Mouse (Mus musculus): ENCODE results near the gene Mfap3. TPM values are rescaled to one million over a fixed set of nuclear protein-coding genes. Genes with fewer than 3 reads are reported as not detected.
"Not testable (repeated sequence)": the region's sequence is repeated elsewhere in the genome, so short reads cannot be mapped to it uniquely, and the experiment has no call there.

Mfap3 gene
- polyA plus RNA-seq, 1 experiment = 10.7 TPM

- H3K27me3 ChIP-seq (ENCODE audit: control insufficient read depth, insufficient read depth, low read length) = no peaks in the 10 kb centered on the region
- no peaks in the 10 kb centered on the region for H3K4me1 ChIP-seq (ENCODE audit: control insufficient read depth, insufficient read depth, low read length)
- no peak overlapping the region for H3K27ac ChIP-seq (ENCODE audit: control insufficient read depth, insufficient read depth, low read depth, low read length)
- H3K4me3 ChIP-seq (ENCODE audit: control insufficient read depth, low read depth, low read length) = no peak overlapping the region
- TF ChIP-seq POLR2A (IDR thresholded peaks at IDR 0.05; ENCODE audit: control insufficient read depth, low read depth, low read length) (no peak), CTCF (IDR thresholded peaks at IDR 0.05; ENCODE audit: control insufficient read depth, insufficient read depth, insufficient replicate concordance, low read depth, low read length) (no peak)
- no peaks in the 10 kb centered on the region for H3K36me3 ChIP-seq (ENCODE audit: control insufficient read depth, insufficient read depth, low read length)
Observed at GRCm38 (mm10) chr11:57540681-57541080, 22.2 kb downstream of the Mfap3 start.

GRCm38 (mm10) chr11:57548618-57549550 is 30.4 kb downstream of the Mfap3 start:
- Histone ChIP-seq H3K4me1 (ENCODE audit: control insufficient read depth, insufficient read depth, low read length) (peaks cover 3% of the 10 kb centered on the region), H3K27me3 (ENCODE audit: control insufficient read depth, insufficient read depth, low read length) (no peaks in the 10 kb centered on the region), H3K4me3 (ENCODE audit: control insufficient read depth, low read depth, low read length) (peak overlapping the region; percentile 25), H3K36me3 (ENCODE audit: control insufficient read depth, insufficient read depth, low read length) (no peaks in the 10 kb centered on the region), H3K27ac (ENCODE audit: control insufficient read depth, insufficient read depth, low read depth, low read length) (no peak overlapping the region)
- TF ChIP-seq CTCF (IDR thresholded peaks at IDR 0.05; ENCODE audit: control insufficient read depth, insufficient read depth, insufficient replicate concordance, low read depth, low read length) (peak; percentile 95; the same call in 1 of the 2 replicates), POLR2A (IDR thresholded peaks at IDR 0.05; ENCODE audit: control insufficient read depth, low read depth, low read length) (no peak)

GRCm38 (mm10) chr11:57550230-57550629 is 31.8 kb downstream of the Mfap3 start:
- H3K36me3 ChIP-seq (ENCODE audit: control insufficient read depth, insufficient read depth, low read length) = no peaks in the 10 kb centered on the region
- no peak overlapping the region for H3K27ac ChIP-seq (ENCODE audit: control insufficient read depth, insufficient read depth, low read depth, low read length)
- H3K27me3 ChIP-seq (ENCODE audit: control insufficient read depth, insufficient read depth, low read length) = no peaks in the 10 kb centered on the region
- peaks cover 3% of the 10 kb centered on the region for H3K4me1 ChIP-seq (ENCODE audit: control insufficient read depth, insufficient read depth, low read length)
- no peak for TF ChIP-seq POLR2A (IDR thresholded peaks at IDR 0.05; ENCODE audit: control insufficient read depth, low read depth, low read length)
- TF ChIP-seq CTCF (IDR thresholded peaks at IDR 0.05; ENCODE audit: control insufficient read depth, insufficient read depth, insufficient replicate concordance, low read depth, low read length) = no peak
- no peak overlapping the region for H3K4me3 ChIP-seq (ENCODE audit: control insufficient read depth, low read depth, low read length)

GRCm38 (mm10) chr11:57551016-57551415 is 32.6 kb downstream of the Mfap3 start:
- Histone ChIP-seq H3K4me1 (ENCODE audit: control insufficient read depth, insufficient read depth, low read length) (peaks cover 3% of the 10 kb centered on the region), H3K27ac (ENCODE audit: control insufficient read depth, insufficient read depth, low read depth, low read length) (no peak overlapping the region), H3K36me3 (ENCODE audit: control insufficient read depth, insufficient read depth, low read length) (no peaks in the 10 kb centered on the region), H3K4me3 (ENCODE audit: control insufficient read depth, low read depth, low read length) (no peak overlapping the region), H3K27me3 (ENCODE audit: control insufficient read depth, insufficient read depth, low read length) (no peaks in the 10 kb centered on the region)
- TF ChIP-seq CTCF (IDR thresholded peaks at IDR 0.05; ENCODE audit: control insufficient read depth, insufficient read depth, insufficient replicate concordance, low read depth, low read length) (no peak), POLR2A (IDR thresholded peaks at IDR 0.05; ENCODE audit: control insufficient read depth, low read depth, low read length) (no peak)

- Histone ChIP-seq H3K4me3 (ENCODE audit: control insufficient read depth, low read depth, low read length) (no peak overlapping the region), H3K27ac (ENCODE audit: control insufficient read depth, insufficient read depth, low read depth, low read length) (no peak overlapping the region), H3K36me3 (ENCODE audit: control insufficient read depth, insufficient read depth, low read length) (no peaks in the 10 kb centered on the region), H3K4me1 (ENCODE audit: control insufficient read depth, insufficient read depth, low read length) (peaks cover 3% of the 10 kb centered on the region), H3K27me3 (ENCODE audit: control insufficient read depth, insufficient read depth, low read length) (no peaks in the 10 kb centered on the region)
- TF ChIP-seq CTCF (IDR thresholded peaks at IDR 0.05; ENCODE audit: control insufficient read depth, insufficient read depth, insufficient replicate concordance, low read depth, low read length) (no peak), POLR2A (IDR thresholded peaks at IDR 0.05; ENCODE audit: control insufficient read depth, low read depth, low read length) (no peak)
Observed at GRCm38 (mm10) chr11:57553015-57553780, 34.7 kb downstream of the Mfap3 start.

- H3K27ac ChIP-seq (ENCODE audit: control insufficient read depth, insufficient read depth, low read depth, low read length); H3K4me1 ChIP-seq (ENCODE audit: control insufficient read depth, insufficient read depth, low read length); H3K4me3 ChIP-seq (ENCODE audit: control insufficient read depth, low read depth, low read length); H3K27me3 ChIP-seq (ENCODE audit: control insufficient read depth, insufficient read depth, low read length); H3K36me3 ChIP-seq (ENCODE audit: control insufficient read depth, insufficient read depth, low read length): not testable (repeated sequence)
Observed at GRCm38 (mm10) chr11:57557936-57558335, 39.5 kb downstream of the Mfap3 start.

- no peak overlapping the region for H3K4me3 ChIP-seq (ENCODE audit: control insufficient read depth, low read depth, low read length)
- no peak overlapping the region for H3K27ac ChIP-seq (ENCODE audit: control insufficient read depth, insufficient read depth, low read depth, low read length)
- H3K4me1 ChIP-seq (ENCODE audit: control insufficient read depth, insufficient read depth, low read length) = no peaks in the 10 kb centered on the region
- TF ChIP-seq POLR2A (IDR thresholded peaks at IDR 0.05; ENCODE audit: control insufficient read depth, low read depth, low read length) (no peak), CTCF (IDR thresholded peaks at IDR 0.05; ENCODE audit: control insufficient read depth, insufficient read depth, insufficient replicate concordance, low read depth, low read length) (no peak)
- no peaks in the 10 kb centered on the region for H3K36me3 ChIP-seq (ENCODE audit: control insufficient read depth, insufficient read depth, low read length)
- no peaks in the 10 kb centered on the region for H3K27me3 ChIP-seq (ENCODE audit: control insufficient read depth, insufficient read depth, low read length)
Observed at GRCm38 (mm10) chr11:57564564-57564963, 46.1 kb downstream of the Mfap3 start.
